Mouse (Mus musculus): ENCODE data around the gene Mob3c.

GRCm38 (mm10) chr4:115821928-115822327, 6.0 kb upstream of the Mob3c start:
- TF ChIP-seq CTCF (conservative IDR thresholded peaks at IDR 0.05; ENCODE audit: insufficient read depth, insufficient read length, low read depth, low read length) (no peak), POLR2A (IDR thresholded peaks at IDR 0.05; ENCODE audit: low read depth, low read length) (no peak)
